Mouse (Mus musculus): ENCODE data around the gene Ptprg.

DNA sequence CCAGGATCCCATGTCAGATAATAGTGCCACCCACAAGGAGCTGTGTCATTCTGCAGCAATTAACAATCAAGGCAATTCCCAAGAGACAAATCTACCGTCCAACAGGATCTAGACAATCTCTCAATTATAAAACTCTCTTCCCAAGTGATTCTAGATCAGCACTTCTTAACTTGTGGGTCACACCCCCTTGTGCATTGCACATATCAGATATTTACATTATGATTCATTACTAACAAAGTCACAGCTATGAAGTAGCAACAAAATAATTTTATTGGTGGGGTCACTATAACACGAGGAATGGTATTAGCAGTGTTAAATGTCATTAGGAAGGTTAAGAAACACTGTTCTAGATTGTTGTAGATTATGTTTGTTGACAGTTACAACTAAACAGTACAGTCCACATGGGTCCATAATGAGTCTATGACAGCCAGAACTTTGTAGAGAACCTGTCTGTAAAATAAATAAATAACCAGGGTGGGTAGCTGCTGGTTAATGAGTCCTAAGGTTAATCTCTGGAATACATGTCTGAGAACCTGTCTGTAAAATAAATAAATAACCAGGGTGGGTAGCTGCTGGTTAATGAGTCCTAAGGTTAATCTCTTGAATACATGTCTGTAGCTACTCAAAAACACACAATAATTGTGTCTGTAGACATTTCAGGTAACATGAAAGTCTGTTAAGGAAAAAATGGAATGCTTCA is 520.2 kb downstream of the Ptprg start:
- TF ChIP-seq CTCF (IDR thresholded peaks at IDR 0.05; ENCODE audit: low read depth) (no peak), EP300 (IDR thresholded peaks at IDR 0.05; ENCODE audit: low read depth) (no peak)
